Mouse (Mus musculus) stomach, postnatal 0 days (tissue): ENCODE data around the gene Dscam. TPM values are rescaled to one million over a fixed set of nuclear protein-coding genes. Genes with fewer than 3 reads are reported as not detected.
"Not testable (repeated sequence)": the region's sequence is repeated elsewhere in the genome, so short reads cannot be mapped to it uniquely, and the experiment has no call there.

ENCODE experiments used
- ATAC-seq: fragments of 200-750 bp; cut with Nextera tagmentation; 2 replicates; pipeline ENCODE4 v1.8.0; 2017; ENCODE audit not compliant: low FRiP score, low TSS enrichment
- DNase-seq: peaks from one replicate; pipeline ENCODE4 v3.0.0-alpha.2; 2016; ENCODE audit warnings: low spot score
- H3K27ac ChIP-seq: fragments of 300-500 bp; sonication (generic); replicated peaks from 2 replicates; pipeline ENCODE4 v1.5.1; 2014; ENCODE audit warnings: mild to moderate bottlenecking, control low read depth
- H3K27me3 ChIP-seq: fragments of 300-500 bp; sonication (generic); 2 replicates; pipeline ENCODE4 v1.6.1; 2014; ENCODE audit warnings: low read length; ENCODE audit not compliant: control insufficient read depth, insufficient read depth
- H3K36me3 ChIP-seq: fragments of 300-500 bp; sonication (generic); 2 replicates; pipeline ENCODE4 v1.6.1; 2014; ENCODE audit warnings: low read length, mixed read lengths; ENCODE audit not compliant: control insufficient read depth, insufficient read depth
- H3K4me1 ChIP-seq: fragments of 300-500 bp; sonication (generic); replicated peaks from 2 replicates; pipeline ENCODE4 v1.6.1; 2014; ENCODE audit warnings: antibody characterized with exemption; ENCODE audit not compliant: control insufficient read depth, insufficient read depth
- H3K4me2 ChIP-seq: fragments of 300-500 bp; sonication (generic); replicated peaks from 2 replicates; pipeline ENCODE4 v1.6.1; 2014; ENCODE audit warnings: low read depth, mild to moderate bottlenecking, control low read depth, moderate library complexity
- H3K4me3 ChIP-seq: fragments of 300-500 bp; sonication (generic); 2 replicates; pipeline ENCODE4 v1.5.1; 2014; ENCODE audit warnings: low read depth, low read length, control low read depth
- H3K9ac ChIP-seq: fragments of 300-500 bp; sonication (generic); 2 replicates; pipeline ENCODE4 v1.6.1; 2014; ENCODE audit warnings: mild to moderate bottlenecking, low read length, control low read depth, mixed read lengths
- H3K9me3 ChIP-seq: fragments of 300-500 bp; sonication (generic); 2 replicates; pipeline ENCODE4 v1.6.1; 2016; ENCODE audit warnings: low read length; ENCODE audit not compliant: control insufficient read depth
- CTCF ChIP-seq: IDR thresholded peaks from 2 replicates; pipeline ENCODE4 v1.5.1; 2016; ENCODE audit warnings: antibody characterized with exemption, low read depth, mild to moderate bottlenecking, moderate library complexity
- EP300 ChIP-seq: optimal IDR thresholded peaks from 2 replicates; pipeline ENCODE3; 2016; ENCODE audit warnings: antibody characterized with exemption
- WGBS: fragments of 180-500 bp; shearing (Covaris S2); extraction: QIAGEN DNeasy Blood & Tissue Kit; methylation state at CpG from one replicate; pipeline ENCODE4 v1.1.7; 2014; 5-methylcytosine and 5-hydroxymethylcytosine counted together
- polyA plus RNA-seq: library from polyadenylated mRNA; unstranded; fragments of >200 nt; fragmentation: Nextera tagmentation; extraction: Ambion mirVana; gene quantifications from 2 replicates; pipeline ENCODE4 v1.2.1, GENCODE M21; 2015

Gene Dscam
- polyA plus RNA-seq, 1 experiment from 2014 or later: 0.13 TPM

DNA sequence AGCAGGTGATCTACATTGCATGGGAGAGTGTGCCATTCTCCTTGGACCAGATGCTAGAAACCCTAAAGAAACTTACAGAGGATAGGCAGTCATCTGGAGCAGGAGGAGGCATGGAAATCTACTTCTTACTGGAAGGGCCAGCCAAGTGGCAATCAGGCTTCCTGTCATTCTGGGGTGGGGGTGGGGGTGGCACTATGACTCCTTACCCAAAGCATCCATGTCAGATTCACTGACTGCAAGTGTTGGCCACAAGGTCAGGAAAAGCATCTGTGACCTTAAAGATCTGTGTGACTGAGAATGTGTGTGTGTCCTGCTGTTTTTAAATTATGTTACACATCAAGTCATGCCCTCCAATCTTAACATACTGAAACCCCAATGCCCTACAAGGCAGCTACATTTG lies 268.0 kb downstream of the Dscam start:
- Histone ChIP-seq H3K4me3 (no peak overlapping the region), H3K27ac (no peak overlapping the region), H3K9me3 (no peaks in the 10 kb centered on the region), H3K4me1 (no peaks in the 10 kb centered on the region), H3K36me3 (no peaks in the 10 kb centered on the region), H3K4me2 (no peak overlapping the region), H3K27me3 (no peaks in the 10 kb centered on the region), H3K9ac (no peak overlapping the region)
- no peak for DNase-seq
- ATAC-seq: no peak
- TF ChIP-seq CTCF (no peak), EP300 (no peak)

DNA sequence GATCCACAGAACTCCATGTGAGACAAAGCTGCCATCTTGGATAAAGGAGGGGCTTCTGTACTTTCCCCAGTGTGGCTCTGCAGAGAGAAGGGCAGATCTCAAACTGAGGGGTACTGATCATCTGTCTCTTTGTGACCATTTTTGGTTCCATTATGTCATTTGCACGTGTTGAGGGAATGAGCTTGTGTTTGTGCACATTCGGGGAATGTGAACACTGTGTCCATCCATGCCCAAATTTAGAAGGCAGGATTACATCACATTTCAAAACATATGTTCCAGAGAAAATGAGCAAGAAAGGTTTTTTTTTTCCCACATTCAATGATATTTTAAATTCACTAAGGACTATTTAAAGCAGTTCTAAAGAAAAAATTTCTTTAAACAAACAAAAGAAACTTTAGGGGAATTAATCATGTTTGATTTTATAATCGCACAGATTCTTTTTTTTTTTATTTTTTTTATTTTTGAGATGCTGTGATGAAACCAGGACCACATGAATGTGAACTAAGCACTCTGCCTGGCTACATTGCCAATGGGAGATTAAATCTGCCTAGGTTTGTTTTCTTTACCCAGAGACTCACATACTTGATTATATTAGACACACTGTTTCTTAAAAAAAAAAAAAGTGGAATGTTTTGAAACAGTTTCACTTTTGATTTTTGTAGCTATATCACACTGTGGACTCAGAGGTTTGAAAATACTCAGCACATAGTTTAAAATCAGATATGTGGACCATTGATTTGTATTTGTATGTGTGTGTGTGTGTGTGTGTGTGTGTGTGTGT lies 269.1 kb downstream of the Dscam start:
- WGBS: 29% methylated on average over 3 of the region's 3 CpGs
- TF ChIP-seq EP300 (no peak), CTCF (no peak)
- DNase-seq: no peak
- Histone ChIP-seq H3K9ac (no peak overlapping the region), H3K36me3 (no peaks in the 10 kb centered on the region), H3K27ac (no peak overlapping the region), H3K4me2 (no peak overlapping the region), H3K9me3 (no peaks in the 10 kb centered on the region), H3K4me1 (no peaks in the 10 kb centered on the region), H3K4me3 (no peak overlapping the region), H3K27me3 (no peaks in the 10 kb centered on the region)
- no peak for ATAC-seq

DNA sequence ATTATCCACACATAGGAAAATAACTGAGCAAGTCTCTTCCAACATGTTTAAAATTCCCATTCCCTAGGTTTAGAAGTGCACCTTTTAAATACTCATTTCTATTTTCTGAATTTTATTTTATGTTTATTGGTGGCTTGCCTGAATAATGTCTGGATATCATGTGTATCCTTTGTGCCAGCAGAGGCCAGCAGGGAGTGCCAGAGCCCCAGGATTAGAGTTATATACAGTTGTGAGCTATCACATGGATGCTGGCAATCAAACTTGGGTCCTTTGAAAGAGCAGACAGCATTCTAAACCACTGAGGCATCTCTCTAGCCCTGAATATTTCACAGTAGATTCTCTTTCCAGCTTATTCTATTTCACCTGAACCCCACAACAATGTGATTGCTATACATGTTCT lies 271.2 kb downstream of the Dscam start:
- DNase-seq: no peak
- Histone ChIP-seq H3K4me3 (no peak overlapping the region), H3K27ac (no peak overlapping the region), H3K4me2 (no peak overlapping the region), H3K9ac (no peak overlapping the region), H3K36me3 (no peaks in the 10 kb centered on the region), H3K9me3 (no peaks in the 10 kb centered on the region), H3K4me1 (no peaks in the 10 kb centered on the region), H3K27me3 (no peaks in the 10 kb centered on the region)
- TF ChIP-seq CTCF: no peak
- no peak for TF ChIP-seq EP300
- no peak for ATAC-seq

DNA sequence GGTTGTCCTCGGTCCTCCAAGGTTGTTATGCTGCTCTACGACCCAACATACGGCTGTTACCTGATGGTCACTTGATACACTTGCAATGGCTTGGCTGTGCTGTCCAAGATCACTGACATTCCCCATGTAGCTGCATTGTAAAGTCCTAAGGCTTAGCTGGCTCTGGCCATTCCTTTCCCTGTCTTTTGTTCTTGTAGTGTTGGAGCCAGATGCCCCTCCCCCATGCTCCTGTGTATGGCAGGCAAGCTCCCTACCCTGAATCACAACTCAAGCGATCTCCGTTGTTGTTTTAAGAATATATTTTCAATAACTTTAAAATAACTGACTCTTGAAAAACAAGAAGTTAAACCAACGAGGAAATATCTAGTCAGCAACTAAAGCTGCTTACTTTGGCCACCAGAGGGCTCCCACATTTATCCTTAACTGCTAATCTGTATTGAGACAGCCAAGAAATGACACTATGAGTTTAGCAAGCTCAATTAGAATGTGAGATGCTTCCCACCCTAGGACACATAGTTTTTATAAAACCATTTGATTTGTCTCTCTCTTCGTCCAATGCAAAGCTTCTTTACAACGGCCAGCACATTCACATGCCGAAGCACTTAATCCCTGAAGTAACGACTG lies 273.9 kb downstream of the Dscam start:
- Histone ChIP-seq H3K27ac (no peak overlapping the region), H3K9ac (no peak overlapping the region), H3K9me3 (no peaks in the 10 kb centered on the region), H3K27me3 (no peaks in the 10 kb centered on the region), H3K4me1 (no peaks in the 10 kb centered on the region), H3K4me3 (no peak overlapping the region), H3K36me3 (no peaks in the 10 kb centered on the region), H3K4me2 (no peak overlapping the region)
- 59% methylated on average over 10 of the region's 10 CpGs for WGBS
- ATAC-seq: no peak
- TF ChIP-seq CTCF: peak; percentile 82
- no peak for TF ChIP-seq EP300
- DNase-seq: peak; percentile 24

DNA sequence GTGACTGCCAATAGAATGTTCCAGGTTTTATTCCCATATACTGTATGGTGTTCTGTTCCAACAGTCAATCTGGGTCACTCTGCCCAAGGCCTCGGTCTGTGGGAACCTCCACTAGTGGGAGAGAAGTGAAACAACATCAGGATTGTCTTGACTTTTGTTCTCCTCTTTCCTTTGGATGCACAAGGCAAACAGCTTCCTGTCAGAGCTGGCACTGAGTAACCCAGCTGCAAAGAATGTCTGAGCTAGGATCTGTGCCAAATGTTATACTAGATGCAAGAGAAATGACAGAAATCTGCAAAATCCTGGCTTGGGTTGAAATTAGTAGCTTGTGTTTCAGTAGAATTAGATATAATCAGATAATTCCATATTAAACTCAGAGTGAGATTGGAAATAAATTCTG lies 282.5 kb downstream of the Dscam start:
- ATAC-seq (no peak), DNase-seq (peak; percentile 1)
- no peak overlapping the region for H3K27ac ChIP-seq
- H3K4me3 ChIP-seq: no peak overlapping the region
- H3K9me3 ChIP-seq: no peaks in the 10 kb centered on the region
- H3K27me3 ChIP-seq: no peaks in the 10 kb centered on the region
- H3K4me2 ChIP-seq: no peak overlapping the region
- H3K4me1 ChIP-seq: no peaks in the 10 kb centered on the region
- 47% methylated on average over 1 of the region's 1 CpGs for WGBS
- no peaks in the 10 kb centered on the region for H3K36me3 ChIP-seq
- TF ChIP-seq EP300: no peak
- no peak overlapping the region for H3K9ac ChIP-seq

DNA sequence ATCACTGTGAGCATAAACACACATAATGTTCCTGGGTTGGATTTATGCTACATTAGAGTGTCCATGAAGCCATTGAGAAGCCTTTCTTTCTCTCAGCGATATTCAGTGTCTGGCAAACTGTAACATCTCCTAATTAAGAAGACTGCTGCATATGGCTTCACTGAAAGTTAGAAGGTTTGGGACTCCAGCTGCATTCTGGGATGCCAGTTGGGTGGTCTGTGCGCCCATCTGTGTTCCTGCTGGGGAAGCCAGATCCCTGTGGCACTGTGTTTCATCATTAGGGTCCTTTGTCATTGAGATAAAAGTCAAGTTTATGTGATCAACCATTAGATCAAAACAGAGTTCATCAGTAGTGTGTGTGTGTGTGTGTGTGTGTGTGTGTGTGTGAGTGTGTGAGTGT lies 284.7 kb downstream of the Dscam start:
- Histone ChIP-seq H3K36me3 (no peaks in the 10 kb centered on the region), H3K4me3 (no peak overlapping the region), H3K4me1 (no peaks in the 10 kb centered on the region), H3K4me2 (no peak overlapping the region), H3K27me3 (no peaks in the 10 kb centered on the region), H3K27ac (no peak overlapping the region), H3K9me3 (no peaks in the 10 kb centered on the region), H3K9ac (no peak overlapping the region)
- TF ChIP-seq EP300 (no peak), CTCF (no peak)
- DNase-seq (no peak), ATAC-seq (no peak)
- WGBS: 59% methylated on average over 2 of the region's 2 CpGs

DNA sequence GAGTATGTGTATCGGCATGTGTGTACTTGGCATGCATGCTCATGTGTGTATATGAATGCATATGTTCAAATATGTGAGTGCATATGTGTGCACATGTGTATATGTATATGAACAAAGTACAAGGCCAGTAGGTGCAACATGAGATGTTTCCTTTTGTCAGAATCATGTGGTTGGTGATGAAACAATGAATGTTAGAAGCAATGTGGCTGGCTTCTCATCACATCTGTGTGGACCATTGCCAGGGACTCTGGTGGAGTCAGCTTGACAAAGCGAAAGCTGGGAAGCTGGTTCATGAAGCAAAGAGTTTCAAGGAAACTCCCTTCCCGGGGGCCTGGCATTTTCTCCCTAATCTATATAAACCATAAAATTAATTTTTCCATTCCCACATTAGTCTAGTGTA lies 286.0 kb downstream of the Dscam start:
- WGBS: 59% methylated on average over 2 of the region's 3 CpGs
- DNase-seq, H3K36me3 ChIP-seq: not testable (repeated sequence)

More for the DNA sequence above, 286.0 kb downstream of the Dscam start:
- not testable (repeated sequence) for H3K27me3 ChIP-seq, H3K4me1 ChIP-seq, ATAC-seq, H3K4me3 ChIP-seq, H3K4me2 ChIP-seq, H3K27ac ChIP-seq, H3K9ac ChIP-seq, H3K9me3 ChIP-seq
